Comparison of ENCODE assay signal across 8 mouse cellular contexts in the genomic region with DNA sequence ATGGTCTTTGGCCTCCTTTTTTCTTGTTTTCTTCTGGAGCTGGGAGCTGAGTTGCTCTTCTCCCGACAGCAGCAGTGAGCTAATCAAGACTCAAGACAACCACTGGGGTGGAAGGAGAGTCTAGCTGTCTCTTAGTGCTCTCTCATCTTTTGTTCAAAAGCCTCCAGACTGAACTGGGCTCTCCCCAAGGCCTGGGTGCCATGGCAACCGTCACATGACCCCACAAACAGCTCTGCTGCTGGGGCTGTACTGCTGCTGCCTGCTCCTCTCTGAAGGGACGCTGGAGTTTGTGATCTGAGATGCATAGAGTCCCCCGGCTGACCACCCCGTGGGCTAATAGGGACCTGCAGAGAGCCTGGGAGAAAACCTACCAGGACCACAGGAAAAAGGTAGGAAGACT. TPM values are rescaled to one million over a fixed set of nuclear protein-coding genes. Genes with fewer than 3 reads are reported as not detected.
DNase-seq lines count a peak whose midpoint lies in the region; TF ChIP-seq lines count a peak whose summit lies in the region.

A gene (plus strand): TSS at position 222 of the 400 bp plus-strand sequence.

- 0 out of 2 replicates have a peak, but pooled peaks cover 3% of the 10 kb centered on the region for H3K9me3 ChIP-seq in ES-E14 (ENCODE audit: control insufficient read depth, insufficient read depth, low read depth, low read length)

- intact Hi-C loops in heart, postnatal 25 days (cut with DNase I): no loop called here
- intact Hi-C loops in left cerebral cortex, postnatal 14 days (cut with DNase I): no loop called here

- no peak within 1 kb of the TSS for H3K9ac ChIP-seq in ES-E14 (ENCODE audit: insufficient read depth, low read depth, low read length, poor library complexity, severe bottlenecking)

- in situ Hi-C loops in ES-E14 (cut with MboI; ENCODE audit: low sequenced_read_pairs in 2 of 2, unreplicated experiment in 2 of 2): no loop called here

- peak; percentile 41 to 49 for DNase-seq in heart, adult 18-20 months
- DNase-seq in heart, postnatal 25 days (ENCODE audit: low spot score): no peak
- peak; percentile 37 for DNase-seq in ES-E14 (ENCODE audit: low read depth, low spot score)
- peak; percentile 64 for DNase-seq in embryo, embryonic 11.5 days (ENCODE audit: low read depth, low spot score)
- DNase-seq in heart, postnatal 4 days: peak; percentile 60
- DNase-seq in left cerebral cortex, postnatal 14 days (ENCODE audit: low spot score in 2 of 2): peak; percentile 53 to 62
- peak; percentile 63 to 66 for DNase-seq in natural killer cell, adult 2 months (ENCODE audit: low spot score in 2 of 2)
- DNase-seq in thymus, postnatal 10 days (ENCODE audit: low spot score in 2 of 2): peak; percentile 26 to 43

- no peaks in the 10 kb centered on the region for H3K36me3 ChIP-seq in ES-E14 (ENCODE audit: control insufficient read depth, insufficient read depth, low read length, poor library complexity, severe bottlenecking)

- H3K4me1 ChIP-seq in ES-E14 (ENCODE audit: control insufficient read depth in 2 of 2, insufficient read depth in 2 of 2, low read length in 2 of 2, poor library complexity in 1 of 2): no peaks in the 10 kb centered on the region

- no peak within 1 kb of the TSS for H3K27ac ChIP-seq in ES-E14 (ENCODE audit: insufficient read depth, low read depth, low read length, poor library complexity, severe bottlenecking)

- no peak within 1 kb of the TSS for H3K4me3 ChIP-seq in ES-E14 (ENCODE audit: insufficient read depth in 1 of 2, low read depth in 1 of 2, low read length in 2 of 2, poor library complexity in 1 of 2, severe bottlenecking in 1 of 2)

TF ChIP-seq in ES-E14, 5 proteins besides CTCF, POLR2A, EP300 and RAD21:
- TF ChIP-seq CHD2 (IDR thresholded peaks at IDR 0.05; ENCODE audit: low read depth, low read length) (no peak), ZC3H11A (IDR thresholded peaks at IDR 0.05; ENCODE audit: borderline replicate concordance, low read depth, low read length) (no peak), HCFC1 (IDR thresholded peaks at IDR 0.05; ENCODE audit: borderline replicate concordance, insufficient read depth, low read length) (no peak), ZNF384 (IDR thresholded peaks at IDR 0.05; ENCODE audit: low read depth, low read length) (no peak), MAFK (IDR thresholded peaks at IDR 0.05; ENCODE audit: insufficient read depth, low read depth, low read length) (no peak)

RNA-seq across cellular contexts. Expression of the gene that starts here (rescaled TPM):
- under 1 TPM in 1 of 2 experiments, not detected in 1; 0.26 TPM for total RNA-seq in heart, adult 18-20 months (2021)
- total RNA-seq in heart, postnatal 25 days (2021): not detected
- 0.21 TPM in 1 of 2 replicates, not detected in the other for total RNA-seq in ES-E14 (2012; rRNA removed)
- not detected for total RNA-seq in heart, postnatal 4 days (2021)
- total RNA-seq in left cerebral cortex, postnatal 14 days (2021): 1 to 10 TPM in 1 of 2 experiments, under 1 TPM in 1; 0.79 to 1.7 TPM

Comparison
In these comparisons a context has a peak if more than half of its experiments do, and no peak if none do; other contexts are left out.
1. Peak in DNase-seq in heart, adult 18-20 months; RNA of the gene not detected or under 1 TPM.
2. Peak in DNase-seq in ES-E14; RNA of the gene not detected or under 1 TPM.
3. Peak in DNase-seq in heart, postnatal 4 days; RNA of the gene not detected or under 1 TPM.